Comparison of ENCODE assay signal across 30 mouse cellular contexts in genomic region chr4:44555576-44555975, GRCm38 (mm10).
"Had no signal": no experiment of that assay in that cellular context is flagged by ENCODE, and none has a peak within 500 bp of the region (broad histone marks: within the 10 kb centered on the region; RNA-seq: fewer than 3 reads in every experiment).

No protein-coding gene starts in this region.

- H3K9ac ChIP-seq: heart, embryonic 13.5 days; heart, embryonic 15.5 days; hindbrain, embryonic 13.5 days; hindbrain, embryonic 15.5 days; kidney, embryonic 15.5 days; limb, embryonic 12.5 days; liver, embryonic 13.5 days; liver, embryonic 15.5 days had no signal

- H3K4me1 ChIP-seq: liver, embryonic 13.5 days; liver, embryonic 15.5 days had no signal

- H3K4me3 ChIP-seq: gastrocnemius, adult 2 months; heart, adult 2 months; heart, embryonic 13.5 days; heart, embryonic 15.5 days; hindbrain, embryonic 13.5 days; hindbrain, embryonic 15.5 days; kidney, embryonic 15.5 days; left cerebral cortex, adult 2 months; limb, embryonic 10.5 days; limb, embryonic 12.5 days; liver, embryonic 13.5 days; liver, embryonic 15.5 days had no signal

- ATAC-seq: intestine, embryonic 16.5 days had no signal

- DNase-seq: gastrocnemius, adult 2 months; gastrocnemius, postnatal 10 days; gastrocnemius, postnatal 25 days; heart, adult 11 months; heart, adult 2 months; heart, postnatal 14 days; heart, postnatal 36 days; kidney, adult 11 months; kidney, adult 2 months; kidney, adult 9 months; kidney, postnatal 14 days; kidney, postnatal 36 days; layer of hippocampus, adult 9-11 months; layer of hippocampus, postnatal 36 days; liver; liver, embryonic 13.5 days had no signal

- H3K9me3 ChIP-seq: heart, embryonic 13.5 days; heart, embryonic 15.5 days; hindbrain, embryonic 13.5 days; hindbrain, embryonic 15.5 days; kidney, embryonic 15.5 days; limb, embryonic 10.5 days; limb, embryonic 12.5 days; liver, embryonic 13.5 days; liver, embryonic 15.5 days had no signal

- H3K4me2 ChIP-seq: heart, embryonic 11.5 days; heart, embryonic 13.5 days; heart, embryonic 15.5 days; hindbrain, embryonic 13.5 days; hindbrain, embryonic 15.5 days; kidney, embryonic 15.5 days; limb, embryonic 12.5 days; liver, embryonic 11.5 days; liver, embryonic 13.5 days; liver, embryonic 15.5 days had no signal

- H3K27ac ChIP-seq: gastrocnemius, adult 2 months; heart, adult 2 months; heart, embryonic 13.5 days; heart, embryonic 15.5 days; hindbrain, embryonic 13.5 days; hindbrain, embryonic 15.5 days; hindbrain, postnatal 0 days; kidney, embryonic 15.5 days; kidney, postnatal 0 days; left cerebral cortex, adult 2 months; limb, embryonic 10.5 days; limb, embryonic 12.5 days; liver, embryonic 13.5 days; liver, embryonic 15.5 days had no signal

- H3K36me3 ChIP-seq: heart, embryonic 13.5 days; heart, embryonic 15.5 days; hindbrain, embryonic 13.5 days; hindbrain, embryonic 15.5 days; kidney, embryonic 15.5 days; limb, embryonic 10.5 days; limb, embryonic 12.5 days; liver, embryonic 13.5 days; liver, embryonic 15.5 days had no signal
